Comparison of ENCODE assay signal across 8 mouse cellular contexts in genomic region chr4:152212531-152212930, GRCm38 (mm10). TPM values are rescaled to one million over a fixed set of nuclear protein-coding genes. Genes with fewer than 3 reads are reported as not detected.
A peak's percentile ranks its signal among the peaks of the same experiment; 100 is the strongest.
DNase-seq lines count a peak whose midpoint lies in the region; ATAC-seq and TF ChIP-seq lines count a peak whose summit lies in the region.

No protein-coding gene starts in this region.

- no peaks in the 10 kb centered on the region for H3K79me2 ChIP-seq in heart, adult 2 months (replicated peaks; ENCODE audit: control insufficient read depth, insufficient read depth, low read length)

- intact Hi-C loops in heart, adult 2 months (cut with DNase I): loop anchor here (1.0 to 10.0 kb wide), 3 partner anchors 28 to 222 kb away; no protein-coding TSS in a partner anchor
- intact Hi-C loops in heart, postnatal 25 days (cut with DNase I): loop anchor here (1.0 kb wide), 1 partner anchor 39 kb away; no protein-coding TSS in a partner anchor
- intact Hi-C loops in left cerebral cortex, postnatal 25 days (cut with DNase I): loop anchor here (1.0 to 2.0 kb wide), 2 partner anchors 34 to 39 kb away; partner anchors contain the start of gene Acot7

- H3K4me1 ChIP-seq in heart, adult 2 months (ENCODE audit: control insufficient read depth, insufficient read depth, low read length): peaks cover 8% of the 10 kb centered on the region; the same call in 1 of the 2 replicates
- H3K4me1 ChIP-seq in forebrain, embryonic 15.5 days: peaks cover 3% of the 10 kb centered on the region
- no peaks in the 10 kb centered on the region for H3K4me1 ChIP-seq in midbrain, embryonic 14.5 days (ENCODE audit: control insufficient read depth, insufficient read depth, low read length)
- H3K4me1 ChIP-seq in stomach, embryonic 15.5 days: peaks cover 9% of the 10 kb centered on the region

- WGBS in heart, adult 2 months: 31% methylated on average over 5 of the region's 5 CpGs
- WGBS in forebrain, embryonic 15.5 days: 47% methylated on average over 5 of the region's 5 CpGs
- WGBS in midbrain, embryonic 14.5 days: 37% methylated on average over 5 of the region's 5 CpGs
- 42% methylated on average over 5 of the region's 5 CpGs for WGBS in stomach, embryonic 15.5 days

- peak; percentile 68 to 71 for DNase-seq in heart, adult 2 months
- DNase-seq in heart, postnatal 25 days (ENCODE audit: low spot score): no peak
- DNase-seq in adrenal gland, postnatal 25 days: peak; percentile 61
- peak; percentile 20 for DNase-seq in hindlimb bud, embryonic 11.5 days (ENCODE audit: extremely low spot score, low read depth, low spot score)
- peak; percentile 72 to 80 for DNase-seq in left cerebral cortex, postnatal 25 days (ENCODE audit: low spot score in 2 of 2)
- peak; percentile 67 for DNase-seq in midbrain, embryonic 14.5 days

- no peaks in the 10 kb centered on the region for H3K9me3 ChIP-seq in forebrain, embryonic 15.5 days
- no peaks in the 10 kb centered on the region for H3K9me3 ChIP-seq in midbrain, embryonic 14.5 days (ENCODE audit: control insufficient read depth, low read length)
- H3K9me3 ChIP-seq in stomach, embryonic 15.5 days: no peaks in the 10 kb centered on the region

- no peaks in the 10 kb centered on the region for H3K36me3 ChIP-seq in heart, adult 2 months (ENCODE audit: control insufficient read depth, insufficient read depth, low read length)
- no peaks in the 10 kb centered on the region for H3K36me3 ChIP-seq in forebrain, embryonic 15.5 days
- no peaks in the 10 kb centered on the region for H3K36me3 ChIP-seq in midbrain, embryonic 14.5 days (ENCODE audit: control insufficient read depth, insufficient read depth, low read length)
- no peaks in the 10 kb centered on the region for H3K36me3 ChIP-seq in stomach, embryonic 15.5 days

- peak; percentile 5; the same call in 1 of the 2 replicates for TF ChIP-seq EP300 in heart, adult 2 months (IDR thresholded peaks at IDR 0.05; ENCODE audit: insufficient read depth, low read depth, low read length)

- H3K27me3 ChIP-seq in heart, adult 2 months (ENCODE audit: control insufficient read depth, insufficient read depth, low read length): no peaks in the 10 kb centered on the region
- no peaks in the 10 kb centered on the region for H3K27me3 ChIP-seq in forebrain, embryonic 15.5 days
- peaks cover 19% of the 10 kb centered on the region; the same call in 1 of the 2 replicates for H3K27me3 ChIP-seq in midbrain, embryonic 14.5 days (ENCODE audit: control insufficient read depth, insufficient read depth, low read length)
- no peaks in the 10 kb centered on the region for H3K27me3 ChIP-seq in stomach, embryonic 15.5 days (replicated peaks)

- ATAC-seq in forebrain, embryonic 15.5 days (replicated peaks): peak; percentile 23; the same call in 1 of the 2 replicates
- ATAC-seq in midbrain, embryonic 14.5 days (ENCODE audit: low FRiP score, low TSS enrichment): peak; percentile 55; the same call in 1 of the 2 replicates
- peak; percentile 48; the same call in 1 of the 2 replicates for ATAC-seq in stomach, embryonic 15.5 days (ENCODE audit: insufficient read depth, low FRiP score, low read depth)

- H3K4me2 ChIP-seq in forebrain, embryonic 15.5 days (replicated peaks): no peak overlapping the region
- H3K4me2 ChIP-seq in midbrain, embryonic 14.5 days (ENCODE audit: low read length): no peak overlapping the region
- no peak overlapping the region for H3K4me2 ChIP-seq in stomach, embryonic 15.5 days

- peak; percentile 74 for TF ChIP-seq CTCF in heart, adult 2 months (IDR thresholded peaks at IDR 0.05)

- H3K27ac ChIP-seq in heart, adult 2 months: peak overlapping the region; percentile 76
- H3K27ac ChIP-seq in forebrain, embryonic 15.5 days (replicated peaks): no peak overlapping the region
- H3K27ac ChIP-seq in midbrain, embryonic 14.5 days (replicated peaks; ENCODE audit: low read depth, low read length): no peak overlapping the region
- H3K27ac ChIP-seq in stomach, embryonic 15.5 days: no peak overlapping the region

- TF ChIP-seq POLR2A in heart, adult 2 months (IDR thresholded peaks at IDR 0.05; ENCODE audit: insufficient read depth, low read depth, low read length): no peak

- H3K4me3 ChIP-seq in heart, adult 2 months: no peak overlapping the region
- H3K4me3 ChIP-seq in forebrain, embryonic 15.5 days: no peak overlapping the region
- no peak overlapping the region for H3K4me3 ChIP-seq in midbrain, embryonic 14.5 days (replicated peaks; ENCODE audit: low read depth, low read length)
- no peak overlapping the region for H3K4me3 ChIP-seq in stomach, embryonic 15.5 days (replicated peaks)

- H3K9ac ChIP-seq in heart, adult 2 months (ENCODE audit: low read depth, low read length): no peak overlapping the region
- H3K9ac ChIP-seq in forebrain, embryonic 15.5 days (replicated peaks): no peak overlapping the region
- no peak overlapping the region for H3K9ac ChIP-seq in midbrain, embryonic 14.5 days (replicated peaks; ENCODE audit: low read length)
- no peak overlapping the region for H3K9ac ChIP-seq in stomach, embryonic 15.5 days

RNA-seq across cellular contexts. Expression of gene Acot7, which starts 34.6 kb away (rescaled TPM):
- total RNA-seq in heart, adult 2 months (2021): 10 to 100 TPM; 58.1 to 64.8 TPM
- 51.7 and 65.0 TPM in 2 replicates for polyA plus RNA-seq in heart, adult 2 months (2012; rRNA removed)
- total RNA-seq in heart, postnatal 25 days (2021): 10 to 100 TPM; 53.4 to 58.8 TPM
- 34.6 and 39.9 TPM in 2 replicates for total RNA-seq in adrenal gland, postnatal 25 days (2021)
- polyA plus RNA-seq in forebrain, embryonic 15.5 days (2015; fragmentation: Nextera tagmentation; extraction: Ambion mirVana): 210 and 219 TPM in 2 replicates
- 100 to 1,000 TPM; 308 to 337 TPM for total RNA-seq in left cerebral cortex, postnatal 25 days (2021)
- polyA plus RNA-seq in midbrain, embryonic 14.5 days (2014; fragmentation: Nextera tagmentation; extraction: Ambion mirVana): 276 and 368 TPM in 2 replicates
- 60.0 and 63.1 TPM in 2 replicates for polyA plus RNA-seq in stomach, embryonic 15.5 days (2015; fragmentation: Nextera tagmentation; extraction: Ambion mirVana)

RNA-seq across cellular contexts. Expression of gene Hes2, which starts 53.9 kb away (rescaled TPM):
- total RNA-seq in heart, adult 2 months (2021): not detected
- polyA plus RNA-seq in heart, adult 2 months (2012; rRNA removed): not detected in 2 replicates
- total RNA-seq in heart, postnatal 25 days (2021): not detected
- not detected in 2 replicates for total RNA-seq in adrenal gland, postnatal 25 days (2021)
- not detected in 2 replicates for polyA plus RNA-seq in forebrain, embryonic 15.5 days (2015; fragmentation: Nextera tagmentation; extraction: Ambion mirVana)
- total RNA-seq in left cerebral cortex, postnatal 25 days (2021): not detected
- not detected in 2 replicates for polyA plus RNA-seq in midbrain, embryonic 14.5 days (2014; fragmentation: Nextera tagmentation; extraction: Ambion mirVana)
- 0.43 and 0.44 TPM in 2 replicates for polyA plus RNA-seq in stomach, embryonic 15.5 days (2015; fragmentation: Nextera tagmentation; extraction: Ambion mirVana)
